26 mouse cellular contexts compared by ENCODE assay signal in the genomic region with DNA sequence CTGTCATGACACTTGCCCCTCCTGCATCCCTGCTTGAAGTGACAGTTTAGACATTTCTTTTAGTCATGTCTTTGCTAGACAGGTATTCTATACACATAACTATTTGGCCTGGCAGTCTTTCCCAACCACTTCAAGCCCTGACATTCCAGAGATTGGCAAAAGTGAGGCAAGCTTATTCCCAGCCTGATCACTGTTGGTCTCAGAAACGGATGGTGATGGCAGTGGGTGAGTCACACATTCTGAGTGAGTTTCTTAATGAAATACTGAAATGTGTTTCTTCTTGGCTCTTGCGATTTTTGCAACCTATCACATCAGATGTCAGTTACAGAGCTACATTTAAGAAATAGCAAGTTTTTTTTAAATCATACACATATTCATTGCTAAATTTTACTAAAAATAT.
"Had no signal": no experiment of that assay in that cellular context is flagged by ENCODE, and none has a peak within 500 bp of the region (broad histone marks: within the 10 kb centered on the region; RNA-seq: fewer than 3 reads in every experiment).

No protein-coding gene starts in this region.

- H3K27me3 ChIP-seq: heart, embryonic 13.5 days; heart, embryonic 15.5 days; hindbrain, embryonic 15.5 days; kidney, embryonic 15.5 days; limb, embryonic 13.5 days; limb, embryonic 15.5 days; liver, embryonic 12.5 days had no signal

- H3K4me3 ChIP-seq: heart, adult 2 months; heart, embryonic 13.5 days; heart, embryonic 15.5 days; hindbrain, embryonic 13.5 days; hindbrain, embryonic 15.5 days; kidney, embryonic 15.5 days; limb, embryonic 13.5 days; limb, embryonic 15.5 days; liver, embryonic 12.5 days had no signal

- H3K4me2 ChIP-seq: heart, embryonic 11.5 days; heart, embryonic 13.5 days; heart, embryonic 15.5 days; hindbrain, embryonic 13.5 days; hindbrain, embryonic 15.5 days; kidney, embryonic 15.5 days; limb, embryonic 13.5 days; limb, embryonic 15.5 days; liver, embryonic 12.5 days had no signal

- DNase-seq: gastrocnemius, postnatal 14 days; gastrocnemius, postnatal 36 days; heart, adult 11 months; heart, adult 2 months; heart, postnatal 14 days; heart, postnatal 36 days; kidney, adult 11 months; kidney, adult 2 months; kidney, adult 9 months; kidney, postnatal 25 days; kidney, postnatal 4 days; layer of hippocampus, adult 9-11 months; layer of hippocampus, postnatal 36 days; left cerebral cortex, postnatal 4 days had no signal

- H3K36me3 ChIP-seq: heart, embryonic 13.5 days; heart, embryonic 15.5 days; hindbrain, embryonic 13.5 days; hindbrain, embryonic 15.5 days; kidney, embryonic 15.5 days; limb, embryonic 13.5 days; limb, embryonic 15.5 days; liver, embryonic 12.5 days had no signal

- H3K27ac ChIP-seq: heart, adult 2 months; heart, embryonic 13.5 days; heart, embryonic 15.5 days; hindbrain, embryonic 13.5 days; hindbrain, embryonic 15.5 days; hindbrain, postnatal 0 days; kidney, embryonic 15.5 days; kidney, postnatal 0 days; limb, embryonic 13.5 days; limb, embryonic 15.5 days; liver, embryonic 12.5 days; liver, embryonic 14.5 days had no signal
